Mouse (Mus musculus): ENCODE results near the gene Rbm44. TPM values are rescaled to one million over a fixed set of nuclear protein-coding genes. Genes with fewer than 3 reads are reported as not detected.

The Rbm44 gene
- polyA plus RNA-seq, 1 experiment: 0.19 TPM

GRCm38 (mm10) chr1:91193242-91193641 lies 48.4 kb downstream of the Rbm44 start:
- TF ChIP-seq CTCF (IDR thresholded peaks at IDR 0.05; ENCODE audit: borderline replicate concordance, extremely low read depth, insufficient read depth, insufficient read length) (no peak), POLR2A (IDR thresholded peaks at IDR 0.05; ENCODE audit: borderline replicate concordance, extremely low read depth, insufficient read depth, insufficient read length, poor library complexity, severe bottlenecking) (no peak)
- no peak for DNase-seq (ENCODE audit: low read depth)

GRCm38 (mm10) chr1:91193680-91194079 lies 48.8 kb downstream of the Rbm44 start:
- TF ChIP-seq POLR2A (IDR thresholded peaks at IDR 0.05; ENCODE audit: borderline replicate concordance, extremely low read depth, insufficient read depth, insufficient read length, poor library complexity, severe bottlenecking) (no peak), CTCF (IDR thresholded peaks at IDR 0.05; ENCODE audit: borderline replicate concordance, extremely low read depth, insufficient read depth, insufficient read length) (no peak)
- DNase-seq (ENCODE audit: low read depth): no peak

GRCm38 (mm10) chr1:91199793-91200192 lies 54.9 kb downstream of the Rbm44 start:
- TF ChIP-seq POLR2A (IDR thresholded peaks at IDR 0.05; ENCODE audit: borderline replicate concordance, extremely low read depth, insufficient read depth, insufficient read length, poor library complexity, severe bottlenecking): no peak
- no peak for TF ChIP-seq CTCF (IDR thresholded peaks at IDR 0.05; ENCODE audit: borderline replicate concordance, extremely low read depth, insufficient read depth, insufficient read length)
- peak; percentile 43 for DNase-seq (ENCODE audit: low read depth)

DNA sequence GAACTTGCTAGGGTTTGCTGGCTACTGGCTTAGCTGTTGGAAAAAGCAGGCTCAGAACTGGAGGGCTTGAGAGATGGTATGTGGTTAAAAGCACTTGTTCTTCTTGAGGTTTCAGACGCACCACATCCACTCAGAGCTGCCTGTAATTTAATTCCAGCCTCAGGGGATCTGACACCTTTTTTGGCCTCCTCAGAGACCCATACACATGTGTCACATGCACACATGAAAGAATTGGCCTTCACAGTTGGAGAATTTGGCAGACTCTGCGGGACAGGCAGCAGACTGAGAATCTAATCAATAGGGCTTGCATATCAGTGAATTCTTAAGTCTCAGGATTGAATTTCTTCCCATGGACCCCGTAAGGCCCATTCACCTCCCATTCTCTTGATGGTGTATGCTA lies 56.2 kb downstream of the Rbm44 start:
- TF ChIP-seq POLR2A (IDR thresholded peaks at IDR 0.05; ENCODE audit: borderline replicate concordance, extremely low read depth, insufficient read depth, insufficient read length, poor library complexity, severe bottlenecking) (no peak), CTCF (IDR thresholded peaks at IDR 0.05; ENCODE audit: borderline replicate concordance, extremely low read depth, insufficient read depth, insufficient read length) (no peak)
- peak; percentile 75 for DNase-seq (ENCODE audit: low read depth)

- no peak for DNase-seq (ENCODE audit: low read depth)
- no peak for TF ChIP-seq POLR2A (IDR thresholded peaks at IDR 0.05; ENCODE audit: borderline replicate concordance, extremely low read depth, insufficient read depth, insufficient read length, poor library complexity, severe bottlenecking)
- no peak for TF ChIP-seq CTCF (IDR thresholded peaks at IDR 0.05; ENCODE audit: borderline replicate concordance, extremely low read depth, insufficient read depth, insufficient read length)
These were observed 59.4 kb downstream of the Rbm44 start for GRCm38 (mm10) chr1:91204221-91204765.

- TF ChIP-seq POLR2A (IDR thresholded peaks at IDR 0.05; ENCODE audit: borderline replicate concordance, extremely low read depth, insufficient read depth, insufficient read length, poor library complexity, severe bottlenecking) (no peak), CTCF (IDR thresholded peaks at IDR 0.05; ENCODE audit: borderline replicate concordance, extremely low read depth, insufficient read depth, insufficient read length) (no peak)
- no peak for DNase-seq (ENCODE audit: low read depth)
These were observed 60.8 kb downstream of the Rbm44 start for GRCm38 (mm10) chr1:91205651-91206050.

DNA sequence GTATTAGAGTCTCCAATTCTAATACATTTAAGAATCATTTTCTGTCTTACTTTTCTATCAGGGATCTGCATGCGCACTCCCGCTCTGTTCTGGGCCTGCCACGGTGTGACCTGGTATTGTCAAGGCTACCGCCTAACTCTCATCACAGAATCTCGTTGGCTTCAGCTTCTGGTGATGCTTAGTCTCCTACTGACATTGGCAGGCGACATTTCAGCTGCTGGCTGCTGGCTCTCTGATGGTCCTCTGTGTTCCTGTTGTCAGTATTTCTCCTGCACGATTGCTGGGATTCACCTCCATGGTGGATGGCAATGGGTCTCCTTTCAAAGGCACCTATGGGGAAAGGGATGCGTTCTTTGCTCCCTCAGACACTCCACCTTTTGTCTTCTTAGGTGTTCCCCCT lies 61.4 kb downstream of the Rbm44 start:
- no peak for TF ChIP-seq POLR2A (IDR thresholded peaks at IDR 0.05; ENCODE audit: borderline replicate concordance, extremely low read depth, insufficient read depth, insufficient read length, poor library complexity, severe bottlenecking)
- TF ChIP-seq CTCF (IDR thresholded peaks at IDR 0.05; ENCODE audit: borderline replicate concordance, extremely low read depth, insufficient read depth, insufficient read length): no peak
- DNase-seq (ENCODE audit: low read depth): peak; percentile 15

DNA sequence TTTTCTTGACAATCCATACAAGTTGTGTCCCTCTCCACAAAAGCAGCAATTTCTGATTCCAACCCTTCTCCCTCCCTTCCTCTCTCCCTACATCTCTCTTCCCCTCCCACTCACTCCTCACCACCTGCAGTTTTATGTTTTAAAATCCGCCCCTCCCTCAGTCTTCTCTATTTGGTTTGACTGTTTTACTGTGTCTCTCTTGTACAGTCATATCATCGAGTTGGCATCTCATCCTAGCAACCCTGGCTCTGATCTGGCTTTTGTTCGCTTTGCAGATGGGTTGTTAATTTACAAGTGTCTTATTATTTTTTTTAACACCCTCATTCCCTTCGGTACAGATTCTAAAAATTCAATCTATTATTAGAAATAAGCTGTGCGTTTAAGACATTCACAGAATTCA lies 62.0 kb downstream of the Rbm44 start:
- DNase-seq (ENCODE audit: low read depth): peak; percentile 48
- TF ChIP-seq CTCF (IDR thresholded peaks at IDR 0.05; ENCODE audit: borderline replicate concordance, extremely low read depth, insufficient read depth, insufficient read length) (no peak), POLR2A (IDR thresholded peaks at IDR 0.05; ENCODE audit: borderline replicate concordance, extremely low read depth, insufficient read depth, insufficient read length, poor library complexity, severe bottlenecking) (no peak)

DNA sequence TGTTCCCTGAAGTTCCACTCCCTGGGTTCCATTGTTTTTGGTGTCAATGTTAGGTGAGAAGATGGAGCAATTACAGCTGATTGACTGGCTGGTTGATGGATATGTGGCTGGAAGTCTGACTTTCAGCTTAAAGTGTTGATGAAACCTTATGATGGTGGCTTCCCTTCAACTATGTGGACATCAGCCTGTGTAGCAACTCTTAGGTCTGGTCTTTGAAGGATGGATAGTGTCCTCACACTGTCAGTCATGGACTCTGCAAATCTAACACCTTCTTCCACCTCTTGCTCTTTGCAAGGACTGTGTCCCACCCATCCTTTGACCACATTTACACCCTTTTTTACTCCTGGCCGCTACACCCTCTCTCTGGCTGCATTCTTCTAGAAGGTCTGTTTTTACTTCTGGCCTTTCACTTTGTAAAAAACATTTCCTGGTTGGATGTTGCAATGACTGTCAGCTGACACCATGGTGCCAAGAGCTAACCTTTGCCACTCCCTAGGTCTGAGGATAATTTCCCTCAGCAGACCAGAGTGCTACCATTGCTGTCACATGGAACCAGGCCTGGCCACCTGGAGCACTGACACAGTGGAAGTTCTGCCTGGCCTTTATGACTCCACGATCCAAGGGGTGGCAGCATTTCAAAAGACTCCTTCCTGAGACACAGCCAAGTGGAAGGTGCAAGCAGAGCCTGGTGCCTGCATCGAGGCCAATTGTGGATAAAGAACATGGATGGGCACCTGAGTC lies 62.6 kb downstream of the Rbm44 start:
- DNase-seq (ENCODE audit: low read depth): no peak
- TF ChIP-seq POLR2A (IDR thresholded peaks at IDR 0.05; ENCODE audit: borderline replicate concordance, extremely low read depth, insufficient read depth, insufficient read length, poor library complexity, severe bottlenecking) (no peak), CTCF (IDR thresholded peaks at IDR 0.05; ENCODE audit: borderline replicate concordance, extremely low read depth, insufficient read depth, insufficient read length) (no peak)

GRCm38 (mm10) chr1:91209343-91209742 lies 64.5 kb downstream of the Rbm44 start:
- TF ChIP-seq CTCF (IDR thresholded peaks at IDR 0.05; ENCODE audit: borderline replicate concordance, extremely low read depth, insufficient read depth, insufficient read length) (no peak), POLR2A (IDR thresholded peaks at IDR 0.05; ENCODE audit: borderline replicate concordance, extremely low read depth, insufficient read depth, insufficient read length, poor library complexity, severe bottlenecking) (no peak)
- DNase-seq (ENCODE audit: low read depth): peak; percentile 80

DNA sequence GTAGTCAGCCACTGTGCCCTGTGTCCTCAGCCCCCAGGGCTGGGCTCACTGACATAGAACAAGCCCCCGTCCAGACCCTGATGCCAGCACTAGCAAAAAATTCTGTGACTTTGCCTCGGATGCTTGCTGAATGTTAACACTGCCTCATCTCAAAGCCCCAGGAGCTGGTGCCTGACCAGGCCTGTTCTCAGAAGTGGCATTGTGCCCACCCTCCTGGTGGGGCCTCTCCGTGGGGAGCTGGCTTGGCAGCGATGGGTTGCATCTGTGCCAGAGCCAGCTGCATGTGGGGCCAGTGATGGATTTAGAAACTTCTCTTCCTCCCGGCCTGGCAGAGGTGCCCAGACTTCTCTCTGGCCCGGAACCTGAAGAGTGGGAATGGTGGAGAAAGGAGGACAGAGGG lies 64.9 kb downstream of the Rbm44 start:
- no peak for TF ChIP-seq CTCF (IDR thresholded peaks at IDR 0.05; ENCODE audit: borderline replicate concordance, extremely low read depth, insufficient read depth, insufficient read length)
- no peak for TF ChIP-seq POLR2A (IDR thresholded peaks at IDR 0.05; ENCODE audit: borderline replicate concordance, extremely low read depth, insufficient read depth, insufficient read length, poor library complexity, severe bottlenecking)
- DNase-seq (ENCODE audit: low read depth): peak; percentile 86

DNA sequence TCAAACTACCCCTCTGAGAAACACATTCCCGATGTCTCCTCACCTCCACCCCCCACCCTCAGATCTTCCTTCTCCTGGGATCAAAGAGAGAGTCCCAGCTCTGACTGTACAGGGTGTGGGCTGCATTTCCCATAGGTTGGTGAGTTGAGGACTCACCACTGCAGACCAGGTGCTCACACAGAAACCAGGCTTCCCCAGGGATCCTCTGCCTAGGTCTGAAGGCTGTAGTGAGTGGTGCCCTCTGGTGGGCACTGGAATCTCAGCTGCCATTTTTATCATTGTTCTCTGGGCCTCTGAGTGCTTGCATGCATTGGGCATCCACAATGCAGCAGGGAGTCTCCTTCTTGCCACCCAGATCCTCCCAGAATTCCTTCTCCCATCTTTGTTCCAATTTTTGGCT lies 66.2 kb downstream of the Rbm44 start:
- TF ChIP-seq POLR2A (IDR thresholded peaks at IDR 0.05; ENCODE audit: borderline replicate concordance, extremely low read depth, insufficient read depth, insufficient read length, poor library complexity, severe bottlenecking) (no peak), CTCF (IDR thresholded peaks at IDR 0.05; ENCODE audit: borderline replicate concordance, extremely low read depth, insufficient read depth, insufficient read length) (peak; percentile 83)
- peak; percentile 81 for DNase-seq (ENCODE audit: low read depth)
